Mouse (Mus musculus) kidney, postnatal 4 days (tissue): ENCODE measurements at regions not wholly inside any gene's neighbourhood (a gene's known extent, or its start where the extent isn't known, plus 50 kb on each side); places are given as distances from the start of the nearest gene placed in this dataset.

Experiments used
- DNase-seq, 2 experiments: peaks; one replicate each; pipeline ENCODE4 v3.0.0; 2021; ENCODE audit warnings: mixed read lengths in 2 of 2

- peak; percentile 45 to 58 for DNase-seq
Measured at GRCm38 (mm10) chr14:61834291-61834936, 227.2 kb downstream of the Kcnrg start.

- no peak for DNase-seq
Measured at GRCm38 (mm10) chr14:61835729-61836128, 228.5 kb downstream of the Kcnrg start.

- DNase-seq, result no peak
Measured at GRCm38 (mm10) chr14:61836231-61836630, 229.0 kb downstream of the Kcnrg start.

GRCm38 (mm10) chr14:61836965-61837364 is 229.7 kb downstream of the Kcnrg start:
- no peak for DNase-seq

GRCm38 (mm10) chr14:61837851-61838250 is 230.6 kb downstream of the Kcnrg start:
- DNase-seq, result no peak

GRCm38 (mm10) chr14:61842476-61842875 is 235.2 kb downstream of the Kcnrg start:
- DNase-seq, result no peak

GRCm38 (mm10) chr14:61846441-61846840 is 239.2 kb downstream of the Kcnrg start:
- DNase-seq, result no peak

GRCm38 (mm10) chr14:61850244-61850643 is 243.0 kb downstream of the Kcnrg start:
- DNase-seq, result no peak

GRCm38 (mm10) chr14:61857616-61858015 is 250.4 kb downstream of the Kcnrg start:
- DNase-seq, result peak; percentile 31 to 53

GRCm38 (mm10) chr14:61860688-61861087 is 253.4 kb downstream of the Kcnrg start:
- no peak for DNase-seq

GRCm38 (mm10) chr14:61861357-61861958 is 254.2 kb downstream of the Kcnrg start:
- DNase-seq, result no peak

- no peak for DNase-seq
Measured at GRCm38 (mm10) chr14:61862931-61863330, 255.7 kb downstream of the Kcnrg start.

GRCm38 (mm10) chr14:61863475-61863874 is 256.2 kb downstream of the Kcnrg start:
- DNase-seq, result peak; percentile 14 to 38

GRCm38 (mm10) chr14:61866532-61867268 is 259.4 kb downstream of the Kcnrg start:
- DNase-seq, result no peak

- no peak for DNase-seq
Measured at GRCm38 (mm10) chr14:61874206-61874605, 266.9 kb downstream of the Kcnrg start.

- no peak for DNase-seq
Measured at GRCm38 (mm10) chr14:61879416-61879815, 272.2 kb downstream of the Kcnrg start.

- DNase-seq, result no peak
Measured at GRCm38 (mm10) chr14:61880514-61881259, 273.4 kb downstream of the Kcnrg start.

GRCm38 (mm10) chr14:61885241-61886015 is 278.2 kb downstream of the Kcnrg start:
- no peak for DNase-seq

GRCm38 (mm10) chr14:61889626-61890025 is 282.4 kb downstream of the Kcnrg start:
- DNase-seq, result no peak

- DNase-seq, result no peak
Measured at GRCm38 (mm10) chr14:61893786-61894185, 286.5 kb downstream of the Kcnrg start.

- DNase-seq, result no peak
Measured at GRCm38 (mm10) chr14:61896879-61897278, 289.6 kb downstream of the Kcnrg start.

- DNase-seq, result no peak
Measured at GRCm38 (mm10) chr14:61898664-61899063, 291.4 kb downstream of the Kcnrg start.
